Mouse (Mus musculus): Measurements from ENCODE around the gene Tom1l2.
A peak's percentile ranks its signal among the peaks of the same experiment; 100 is the strongest.

The Tom1l2 gene

DNA sequence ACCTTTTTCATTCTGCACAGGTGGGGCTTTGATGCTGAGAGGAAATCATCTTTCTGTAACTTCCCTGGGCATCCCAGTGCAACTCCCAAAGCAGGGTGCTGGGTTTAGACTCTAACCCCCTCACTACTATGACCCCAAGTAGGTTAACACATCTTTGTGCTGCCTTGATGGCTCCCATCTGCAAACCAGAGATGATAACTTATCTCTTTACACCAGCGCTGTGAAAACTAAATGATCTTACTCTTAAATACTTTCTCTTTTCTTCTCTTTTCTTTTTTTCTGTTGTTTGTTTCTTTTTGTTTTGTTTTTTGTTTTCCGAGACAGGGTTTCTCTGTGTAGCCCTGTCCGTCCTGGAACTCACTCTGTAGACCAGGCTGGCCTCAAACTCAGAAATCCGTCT is 6.8 kb downstream of the Tom1l2 start:
- no peak for DNase-seq

DNA sequence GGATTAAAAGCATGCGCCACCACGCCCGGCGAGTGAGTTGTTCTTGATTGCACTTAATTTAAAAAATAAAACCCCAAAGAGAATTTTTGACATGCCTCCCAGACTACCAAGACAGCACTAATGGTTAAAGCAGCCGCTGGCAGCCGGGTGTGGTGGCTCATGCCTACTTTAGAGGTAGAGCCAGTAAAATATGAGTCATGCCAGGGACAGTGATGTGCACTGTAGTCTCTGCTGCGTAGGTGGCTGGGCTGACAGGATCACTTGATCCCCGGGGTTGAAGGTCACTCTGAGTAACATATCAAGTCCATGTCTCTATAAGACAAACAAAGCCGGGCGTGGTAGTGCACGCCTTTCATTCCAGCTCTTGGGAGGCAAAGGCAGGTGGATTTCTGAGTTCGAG is 13.3 kb downstream of the Tom1l2 start:
- no peak for DNase-seq

DNA sequence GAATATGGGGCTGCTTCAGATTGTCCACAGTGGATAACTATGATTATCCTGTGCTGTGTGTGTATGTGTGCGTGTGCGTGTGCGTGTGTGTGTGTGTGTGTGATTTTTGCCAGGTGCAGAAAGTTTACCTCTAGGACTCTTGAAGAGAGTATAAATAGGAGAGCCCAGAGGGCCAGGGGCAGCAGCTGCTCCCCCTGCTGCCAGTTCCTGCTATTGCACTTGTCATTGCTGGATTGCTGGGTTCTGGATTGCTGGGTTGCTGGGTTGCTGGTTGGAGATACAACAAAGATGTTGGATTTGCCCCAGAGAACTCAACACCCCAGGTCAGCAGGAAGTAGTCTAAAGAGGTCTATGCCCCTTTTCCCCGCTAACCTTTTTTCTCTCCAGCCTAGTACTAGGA is 14.4 kb downstream of the Tom1l2 start:
- peak; percentile 38 for DNase-seq

DNA sequence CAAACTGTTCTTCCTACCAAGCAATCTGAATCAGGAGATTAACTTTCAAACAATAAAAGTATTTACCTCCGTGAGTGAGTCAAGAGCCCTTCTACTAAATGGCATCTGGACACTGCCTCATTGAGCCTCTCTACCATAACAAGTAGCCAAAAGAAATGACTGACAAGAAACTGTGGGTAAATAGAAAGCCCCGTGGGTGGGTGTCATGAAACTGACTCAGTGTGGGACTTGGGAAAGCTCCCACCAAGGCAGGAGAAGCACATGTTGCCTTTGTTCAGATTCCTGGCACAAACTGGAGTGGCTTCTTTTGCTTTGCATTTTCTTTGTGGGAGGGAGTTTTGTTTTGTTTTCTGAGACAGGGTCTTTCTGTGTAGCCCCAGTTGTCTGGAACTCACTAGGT is 16.9 kb downstream of the Tom1l2 start:
- no peak for DNase-seq

DNA sequence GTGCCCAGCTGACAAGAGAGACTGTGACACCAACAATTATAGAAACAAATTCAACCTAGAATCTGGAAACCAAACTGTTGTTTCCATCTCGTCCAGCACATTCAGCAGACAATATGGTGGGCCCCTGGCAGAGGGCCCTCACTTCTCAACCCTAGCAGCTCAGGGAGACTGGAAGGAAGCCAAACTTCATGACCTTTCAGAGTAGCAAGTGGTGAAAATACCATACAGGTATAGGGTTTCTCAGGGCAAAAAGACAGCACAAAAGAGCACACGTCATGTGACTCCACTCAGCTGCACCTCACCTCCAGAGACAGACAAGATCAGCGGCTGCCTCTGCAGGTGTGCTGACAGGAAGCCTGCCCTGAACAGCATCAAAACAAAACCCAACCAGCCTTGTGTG is 18.6 kb downstream of the Tom1l2 start:
- no peak for DNase-seq

DNA sequence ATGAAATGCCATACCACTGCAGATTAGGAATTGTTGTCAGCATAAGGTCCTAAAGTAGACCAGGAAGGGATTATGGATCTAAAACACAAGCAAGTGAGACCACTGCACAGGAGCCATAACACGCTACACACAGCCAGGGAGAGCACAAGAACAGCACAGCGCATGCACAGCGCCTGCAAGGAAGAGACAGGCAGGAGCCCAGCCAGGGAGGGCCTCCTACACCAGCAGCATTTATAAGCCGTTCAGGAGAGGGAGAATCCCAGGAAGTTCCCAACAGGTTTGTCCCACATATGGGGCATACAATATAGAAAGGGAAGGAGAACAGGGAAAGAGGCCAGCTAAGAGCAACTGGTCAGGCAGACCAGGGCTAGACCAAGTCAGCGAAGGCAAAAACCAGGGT is 19.2 kb downstream of the Tom1l2 start:
- no peak for DNase-seq

DNA sequence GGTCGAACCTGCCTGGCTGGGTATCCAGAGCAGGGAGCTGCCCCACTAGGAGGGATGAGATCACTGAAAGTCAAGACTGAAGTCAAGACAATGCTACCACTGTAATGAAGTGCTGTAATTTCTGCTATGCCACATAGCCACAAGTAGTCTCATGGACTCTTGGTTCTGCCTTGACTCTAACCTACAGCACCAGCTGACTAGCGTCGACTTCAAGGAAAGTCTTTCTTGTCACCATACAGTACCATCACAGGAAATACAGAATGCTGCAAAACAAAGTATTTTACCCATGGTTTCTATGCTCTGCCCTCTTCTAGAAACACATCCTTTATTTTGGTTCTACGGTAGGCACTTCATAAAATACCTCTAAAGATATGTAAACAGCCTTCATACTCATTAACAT is 22.2 kb downstream of the Tom1l2 start:
- no peak for DNase-seq

DNA sequence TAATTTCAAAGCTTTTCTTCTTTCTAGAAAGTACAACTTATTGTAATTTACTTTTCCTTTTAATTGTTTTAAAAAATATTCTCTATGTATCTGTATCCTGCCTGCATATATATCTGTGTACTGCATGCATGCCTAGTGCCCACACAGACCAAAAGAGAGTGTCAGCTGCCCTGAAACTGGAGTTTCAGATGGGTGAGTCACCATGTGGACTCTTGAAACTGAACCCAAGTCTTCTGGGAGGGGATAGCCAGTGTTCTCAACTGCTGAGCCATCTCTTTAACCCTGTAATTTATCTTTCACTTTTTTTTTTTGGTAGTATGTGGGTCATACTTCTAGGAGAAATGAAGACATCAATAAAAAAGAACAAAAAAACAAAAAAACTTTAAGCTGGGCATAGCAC is 29.0 kb downstream of the Tom1l2 start:
- no peak for DNase-seq

DNA sequence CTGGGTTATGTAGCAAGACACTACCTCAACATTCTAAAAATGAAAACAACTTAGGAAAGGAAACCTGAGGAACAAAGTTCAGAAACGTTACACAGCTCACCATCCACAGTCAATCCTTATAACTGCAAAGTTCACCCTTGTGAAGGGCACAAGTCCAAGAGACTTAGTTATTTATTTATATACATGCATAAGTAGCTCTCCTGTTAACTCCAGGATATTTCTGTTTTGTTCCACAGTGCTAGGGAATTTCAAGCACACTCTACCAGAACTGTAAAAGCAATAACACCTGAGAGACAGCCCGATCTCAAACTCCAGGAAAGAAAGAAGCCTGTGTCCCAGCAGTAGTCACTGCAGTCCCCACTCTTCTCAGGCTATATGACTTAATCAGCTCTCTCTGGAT is 31.3 kb downstream of the Tom1l2 start:
- DNase-seq = no peak

DNA sequence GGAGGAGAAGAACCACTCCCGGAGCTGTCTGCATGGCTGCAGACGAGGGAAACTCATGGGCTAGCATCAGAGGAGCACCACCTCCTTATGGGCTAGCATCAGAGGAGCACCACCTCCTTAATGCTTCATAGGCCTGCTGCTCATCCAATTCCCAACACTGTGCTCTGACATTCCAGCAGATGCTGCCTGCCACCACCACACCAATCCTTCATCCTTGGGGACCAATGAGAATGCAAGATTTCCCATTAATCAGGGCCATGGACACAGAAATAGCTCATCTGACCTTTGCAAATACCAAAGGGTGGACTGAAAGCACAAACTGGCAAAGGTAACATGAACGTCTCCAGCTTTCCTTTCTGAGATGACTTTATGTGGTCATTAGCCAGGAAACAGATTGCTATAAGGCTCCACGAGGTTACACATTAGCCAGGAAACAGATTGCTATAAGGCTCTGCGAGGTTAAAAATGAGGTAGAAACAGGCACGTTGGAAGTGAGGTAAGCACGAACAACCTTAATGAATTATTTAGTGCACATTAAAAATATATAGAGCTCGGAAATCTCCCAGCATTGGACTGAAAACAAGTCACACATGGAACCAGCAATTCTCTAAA is 32.2 kb downstream of the Tom1l2 start:
- no peak for DNase-seq

DNA sequence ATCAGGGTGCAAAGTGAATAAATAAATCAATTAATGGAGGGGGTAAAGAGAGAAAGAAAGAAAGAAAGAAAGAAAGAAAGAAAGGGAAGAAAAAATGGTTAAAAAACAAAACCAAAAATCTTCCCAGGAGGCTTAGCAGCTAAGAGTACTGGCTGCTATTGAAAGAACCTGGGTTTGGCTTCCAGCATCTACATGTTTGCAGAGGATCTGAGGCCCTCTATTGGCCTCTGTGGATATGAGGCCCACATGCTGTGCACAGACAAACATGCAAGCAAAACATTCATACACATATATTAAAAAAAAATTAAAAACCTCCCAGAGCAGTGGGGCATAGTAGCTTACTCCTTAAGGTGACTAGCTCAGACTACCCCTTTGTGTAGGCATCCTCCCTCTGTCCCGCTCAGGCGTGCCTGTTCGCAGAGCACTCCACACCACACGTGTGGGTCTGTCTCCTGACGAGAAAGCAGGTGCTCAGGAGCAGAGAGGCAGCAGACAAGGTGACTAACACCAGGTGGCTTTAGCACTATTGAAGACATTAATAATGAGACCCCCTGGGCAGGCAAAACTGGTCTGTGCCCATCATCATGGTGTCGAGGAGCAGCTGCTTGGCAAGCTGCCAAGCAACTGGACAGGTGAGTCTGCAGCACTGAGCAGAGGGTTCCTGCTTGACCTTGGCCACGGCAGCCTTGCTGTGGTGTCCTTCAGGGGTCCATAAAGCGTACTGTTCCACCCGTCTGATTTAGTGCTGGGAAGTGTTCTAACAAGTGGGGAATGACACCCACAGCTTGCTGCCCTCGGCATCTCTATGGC is 33.2 kb downstream of the Tom1l2 start:
- DNase-seq = no peak

DNA sequence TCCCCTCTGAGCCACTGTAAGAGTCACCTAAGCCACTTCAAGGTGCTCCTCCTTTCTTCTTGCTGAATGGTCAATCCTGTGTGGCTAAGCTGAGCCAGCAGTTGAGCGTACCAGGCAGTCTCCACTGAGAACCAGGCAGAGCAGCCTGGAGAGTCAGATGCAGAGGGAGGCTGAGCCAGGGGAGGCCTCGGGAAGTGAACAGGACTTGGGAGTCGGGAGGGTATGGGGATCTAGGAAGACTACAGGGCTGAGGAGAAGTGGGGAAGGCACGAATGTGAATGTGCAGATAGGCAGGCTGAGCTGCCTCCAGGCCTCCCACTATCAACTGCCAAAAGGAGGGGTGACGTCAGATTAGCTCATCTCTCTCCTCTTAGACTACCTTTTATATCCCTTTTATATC is 34.0 kb downstream of the Tom1l2 start:
- no peak for DNase-seq

DNA sequence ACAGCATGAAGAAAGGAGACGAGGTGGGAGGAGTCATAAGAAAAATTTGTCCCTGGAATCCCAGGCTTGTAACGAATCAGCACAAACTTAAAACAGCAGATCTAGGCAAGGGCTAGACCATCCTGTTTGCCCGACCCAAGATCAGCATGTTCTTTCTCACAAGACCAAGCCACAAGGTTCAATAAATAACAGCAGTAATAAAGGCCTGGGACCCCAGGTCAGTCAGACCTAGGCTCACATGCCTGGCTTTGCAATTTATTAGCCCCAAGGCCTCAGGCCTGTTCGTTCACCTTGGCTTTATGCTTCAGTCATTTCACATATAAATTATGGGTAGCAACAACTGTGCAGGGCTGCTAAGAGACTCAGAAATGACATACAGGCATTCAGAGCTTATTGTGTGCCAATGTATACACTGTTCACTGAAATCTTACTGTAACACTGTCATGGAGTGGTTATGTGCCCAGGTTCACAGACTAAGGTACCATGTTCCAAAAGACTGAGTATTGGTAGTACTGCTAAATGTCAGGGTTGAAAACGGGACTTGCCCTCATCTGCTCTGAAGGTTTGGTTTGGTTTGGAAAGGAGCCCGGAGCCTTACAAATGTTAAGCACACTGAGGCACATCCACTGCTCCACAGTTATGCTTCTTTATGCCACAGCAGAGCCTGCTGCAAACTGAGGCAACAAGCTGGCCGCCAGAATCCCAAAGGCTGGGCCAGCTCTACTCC is 35.2 kb downstream of the Tom1l2 start:
- DNase-seq = no peak

DNA sequence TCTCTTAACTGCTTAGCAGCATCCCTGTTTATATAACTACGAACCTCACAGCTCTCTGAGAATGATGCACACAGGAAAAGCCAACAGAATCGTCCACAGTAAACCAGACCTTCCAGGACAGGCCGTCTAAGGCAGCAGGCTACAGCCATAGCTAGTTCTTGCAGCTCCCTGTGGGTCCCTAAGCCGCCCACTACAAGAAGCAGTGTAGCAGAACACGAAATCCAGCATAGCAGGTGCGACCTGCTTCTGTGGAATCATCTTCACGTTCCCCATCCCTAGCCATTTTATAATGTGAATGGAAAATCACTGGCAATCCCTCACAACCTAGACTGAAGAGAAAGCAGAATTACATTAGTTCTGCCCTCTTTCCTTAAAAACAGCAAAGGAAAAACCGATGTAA is 35.8 kb downstream of the Tom1l2 start:
- no peak for DNase-seq

DNA sequence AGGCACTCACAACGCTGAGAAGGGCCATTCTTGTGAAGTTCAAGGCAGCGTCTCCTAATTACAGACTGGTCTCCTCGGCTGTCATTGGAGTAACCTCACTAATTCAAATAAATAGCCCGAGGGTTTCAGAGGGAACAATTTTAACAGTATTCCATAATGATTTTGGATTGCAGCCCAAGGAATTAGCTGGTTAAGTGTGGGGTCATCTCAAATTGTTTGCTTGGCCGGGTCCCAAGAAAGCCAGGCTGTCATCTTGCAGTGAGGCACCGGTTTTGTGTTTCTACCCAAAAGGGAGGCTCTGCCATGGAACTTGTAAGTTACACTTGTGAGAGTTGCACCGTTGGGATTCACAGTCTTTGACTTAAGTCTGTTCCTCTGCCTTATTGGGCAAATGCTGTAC is 36.5 kb downstream of the Tom1l2 start:
- DNase-seq = no peak

DNA sequence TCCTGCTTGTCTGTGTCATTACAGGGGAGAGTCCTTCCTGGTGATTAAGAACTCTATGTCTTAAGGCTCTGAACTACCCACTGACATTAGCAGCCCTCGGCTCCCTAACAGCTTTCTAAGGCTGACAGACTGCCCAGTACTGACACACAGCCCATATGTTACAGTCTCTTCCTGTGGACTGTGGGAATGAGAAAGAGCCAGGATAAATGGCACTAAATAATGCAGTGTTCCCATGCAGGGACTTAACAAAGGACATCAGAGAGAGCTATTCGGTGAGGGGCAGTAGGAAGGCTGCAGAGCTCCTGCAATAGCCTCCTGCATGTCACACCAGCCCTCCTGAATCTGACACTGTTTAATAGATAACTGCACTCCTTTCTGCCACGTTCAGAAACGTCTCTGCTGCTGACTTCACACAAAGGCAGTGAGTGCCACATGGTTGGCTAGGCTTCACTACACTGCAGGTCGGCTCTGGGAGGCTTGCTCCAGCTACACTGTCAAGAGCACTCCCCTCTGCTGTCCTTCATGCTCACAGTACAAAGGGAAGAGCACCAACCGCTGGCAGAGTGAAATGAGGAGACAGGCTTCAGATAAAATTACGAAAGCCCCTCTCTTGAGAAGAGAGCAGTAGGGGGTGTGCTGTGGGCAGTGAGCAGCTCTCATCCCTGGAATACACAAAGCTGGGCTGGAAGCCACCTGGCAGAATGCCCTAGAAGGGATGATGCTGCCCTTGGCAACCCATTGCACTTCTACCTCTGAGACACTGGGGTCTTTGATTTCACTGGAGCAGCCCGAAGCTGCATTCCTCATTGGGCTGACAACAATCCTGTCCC is 41.5 kb downstream of the Tom1l2 start:
- peak; percentile 86 for DNase-seq

DNA sequence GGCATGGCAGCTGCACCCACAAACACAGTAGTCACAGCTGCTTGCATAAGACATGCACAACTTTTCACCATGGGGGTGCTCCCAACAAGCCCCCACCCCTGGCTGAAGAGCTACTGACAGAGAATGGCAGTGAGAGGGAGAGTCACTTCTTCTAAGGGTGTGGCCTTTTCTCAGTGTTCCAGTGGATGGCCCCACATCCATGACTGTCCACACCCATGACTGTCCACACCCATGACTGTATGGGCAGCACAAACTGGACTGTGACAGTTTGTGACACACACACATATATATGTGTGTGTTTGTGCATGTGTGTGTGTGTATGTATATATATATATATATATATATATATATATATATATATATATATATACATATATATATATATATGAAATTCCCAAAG is 42.8 kb downstream of the Tom1l2 start:
- no peak for DNase-seq

DNA sequence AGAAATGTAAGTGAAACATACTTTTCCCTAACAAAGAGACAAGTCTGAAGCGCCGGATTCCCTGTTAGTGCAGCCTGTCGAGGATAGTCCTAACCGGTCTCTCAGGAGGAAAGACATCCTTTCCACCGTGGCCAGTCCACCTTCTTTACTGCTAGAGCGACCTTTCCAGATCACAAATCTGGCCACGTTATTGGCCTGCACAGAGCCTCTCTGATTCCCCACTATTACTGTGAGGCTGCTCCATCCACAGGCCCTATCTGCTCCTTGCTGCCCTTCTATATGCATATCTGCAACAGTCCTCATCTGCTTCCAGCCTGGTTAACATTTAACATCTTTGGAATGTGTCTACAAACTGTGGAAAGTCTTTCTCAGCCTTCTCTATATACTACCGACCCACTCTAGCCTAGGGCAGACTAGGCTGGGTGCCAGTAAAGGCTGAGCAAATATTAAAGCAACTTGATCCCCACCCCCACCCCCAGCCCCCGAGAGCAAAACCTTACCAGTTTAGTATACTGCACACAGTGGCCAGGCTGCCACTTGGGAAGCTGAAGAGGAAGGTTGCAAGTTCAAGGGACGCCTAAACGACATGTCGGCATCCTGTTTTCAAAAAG is 44.1 kb downstream of the Tom1l2 start:
- DNase-seq = no peak

DNA sequence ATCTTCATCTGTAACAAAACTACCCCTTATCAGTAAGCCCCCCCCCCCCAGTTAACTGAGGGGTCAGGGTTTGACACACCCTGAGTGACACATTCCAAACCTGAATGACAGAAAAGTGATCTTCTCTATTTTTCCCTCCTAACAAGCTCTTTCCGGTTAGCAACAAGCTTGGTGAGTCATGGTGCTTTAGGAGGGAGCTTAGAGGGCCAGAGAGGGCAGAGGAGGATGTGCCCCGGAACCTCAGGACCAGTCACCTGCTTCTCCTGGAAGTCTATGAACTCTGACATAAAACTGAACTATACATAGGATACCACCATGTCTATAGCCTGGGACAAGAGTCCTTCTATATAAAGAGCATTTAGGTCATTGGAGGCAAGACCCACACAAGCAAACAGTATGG is 44.6 kb downstream of the Tom1l2 start:
- no peak for DNase-seq

DNA sequence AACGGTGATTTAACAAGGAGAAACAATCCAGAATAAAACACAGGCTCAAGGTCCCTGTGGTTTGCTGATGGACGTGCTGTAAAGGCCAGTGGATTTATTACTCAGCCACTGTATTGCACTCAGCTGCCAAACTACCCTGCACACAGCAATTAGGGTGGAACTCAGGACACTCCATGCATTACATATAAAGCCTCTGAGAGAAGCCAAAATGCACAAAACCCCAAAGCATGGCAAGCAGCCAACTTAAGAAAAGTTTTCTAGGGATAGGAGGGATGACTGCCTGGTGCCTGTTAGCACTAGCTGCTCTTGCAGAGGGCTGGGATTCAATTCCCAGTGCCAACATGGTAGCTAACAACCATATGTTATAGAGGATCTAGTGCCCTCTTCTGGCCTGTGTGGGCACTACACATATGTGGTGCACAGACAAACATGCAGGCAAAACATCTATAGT is 45.3 kb downstream of the Tom1l2 start:
- no peak for DNase-seq

DNA sequence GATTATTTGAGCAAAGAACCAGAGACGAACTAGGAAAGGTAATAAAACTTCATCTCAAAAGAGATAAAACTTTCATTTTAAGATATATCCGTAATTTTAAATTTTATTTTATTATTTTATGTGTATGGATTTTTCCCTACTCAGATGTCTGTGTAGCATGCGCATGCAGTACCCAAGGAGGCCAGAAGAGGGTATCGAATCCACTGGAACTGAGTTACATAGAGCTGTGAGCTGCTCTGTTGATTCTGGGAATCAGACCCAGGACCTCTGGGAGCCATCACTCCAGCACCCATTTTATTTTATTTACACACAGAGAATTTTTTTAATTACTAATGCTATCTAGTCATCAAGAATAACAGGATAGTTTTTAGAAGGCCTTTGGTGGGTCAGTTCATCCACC is 45.9 kb downstream of the Tom1l2 start:
- DNase-seq = peak; percentile 63

DNA sequence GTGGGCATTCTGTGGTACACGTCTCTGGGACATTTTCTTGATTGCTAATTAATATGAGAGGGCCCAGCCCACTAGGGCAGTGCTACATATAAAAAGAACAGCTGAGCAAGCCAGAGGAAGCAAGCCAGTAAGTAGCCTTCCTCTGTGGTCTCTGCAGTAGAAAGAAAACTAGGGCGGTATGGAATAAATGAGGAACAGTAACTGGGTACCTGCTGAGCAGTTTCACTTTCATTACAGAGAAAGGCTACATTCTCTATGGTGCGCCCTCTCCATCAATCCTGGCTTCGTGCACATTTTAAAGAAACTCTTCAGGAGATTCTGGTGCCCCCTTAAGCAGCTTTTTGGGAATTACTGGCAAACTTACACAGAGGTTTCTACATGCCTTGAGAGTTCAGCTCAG is 47.1 kb downstream of the Tom1l2 start:
- no peak for DNase-seq

DNA sequence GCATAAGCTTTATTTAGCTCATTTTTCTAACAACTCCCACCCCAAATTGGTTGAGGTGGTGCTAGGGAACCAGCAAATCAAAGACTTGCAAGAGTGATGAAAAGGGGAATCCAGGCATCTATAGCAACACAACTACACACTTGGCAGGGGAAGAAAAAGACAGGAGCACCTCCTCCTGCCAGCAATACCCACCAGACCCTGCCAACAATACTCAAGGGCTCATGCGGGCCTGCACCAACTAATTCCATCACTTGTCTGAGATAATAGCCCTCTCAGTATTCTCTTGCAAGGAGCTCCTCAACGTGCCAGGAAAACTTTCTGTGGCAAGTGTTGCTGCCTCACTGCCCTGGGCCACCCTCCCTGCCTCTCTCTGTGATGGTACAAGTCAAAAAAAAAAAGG is 49.2 kb downstream of the Tom1l2 start:
- DNase-seq = no peak

Measured in right cerebral cortex, postnatal 4 days (tissue).